In genomic region chr15:80599213-80599750, GRCm38 (mm10) we compare ENCODE assay signal across 8 mouse cellular contexts. TPM values are rescaled to one million over a fixed set of nuclear protein-coding genes. Genes with fewer than 3 reads are reported as not detected.
DNase-seq lines count a peak whose midpoint lies in the region; ATAC-seq and TF ChIP-seq lines count a peak whose summit lies in the region.
"Had no signal": no experiment of that assay in that cellular context is flagged by ENCODE, and none has a peak within 500 bp of the region (broad histone marks: within the 10 kb centered on the region; RNA-seq: fewer than 3 reads in every experiment).

No protein-coding gene starts in this region.

- no peak overlapping the region for H3K4me3 ChIP-seq in lung, embryonic 14.5 days (ENCODE audit: low read depth, low read length)
- H3K4me3 ChIP-seq: embryonic facial prominence, embryonic 13.5 days had no signal

- no peaks in the 10 kb centered on the region for H3K9me3 ChIP-seq in lung, embryonic 14.5 days (ENCODE audit: low read depth, low read length)

- no peak overlapping the region for H3K9ac ChIP-seq in lung, embryonic 14.5 days
- H3K9ac ChIP-seq: embryonic facial prominence, embryonic 13.5 days had no signal

- 28% methylated on average over 16 of the region's 16 CpGs for WGBS in lung, embryonic 14.5 days

- DNase-seq in adrenal gland, adult 8-10 months: peak; percentile 19
- DNase-seq in kidney, adult 8-10 months: peak; percentile 35 to 56
- peak; percentile 74 for DNase-seq in lung, embryonic 14.5 days
- peak; percentile 68 for DNase-seq in splenic B cell, adult 2 months (ENCODE audit: low read depth, low spot score)
- no peak for DNase-seq in frontal cortex, postnatal 25 days (ENCODE audit: low spot score in 2 of 2)
- DNase-seq in cerebellum, postnatal 4 days (ENCODE audit: low spot score in 2 of 2): no peak

- no peaks in the 10 kb centered on the region for H3K4me1 ChIP-seq in lung, embryonic 14.5 days (ENCODE audit: insufficient read depth)

- H3K27me3 ChIP-seq in lung, embryonic 14.5 days (ENCODE audit: insufficient read depth, low read length): no peaks in the 10 kb centered on the region
- H3K27me3 ChIP-seq in splenic B cell, adult 2 months (ENCODE audit: control insufficient read depth, insufficient read depth, low read length, poor library complexity, severe bottlenecking): no peaks in the 10 kb centered on the region
- H3K27me3 ChIP-seq: embryonic facial prominence, embryonic 13.5 days had no signal

- H3K4me2 ChIP-seq in lung, embryonic 14.5 days: peak overlapping the region; percentile 41
- H3K4me2 ChIP-seq: embryonic facial prominence, embryonic 13.5 days had no signal

- no peak overlapping the region for H3K27ac ChIP-seq in lung, embryonic 14.5 days (ENCODE audit: low read depth)
- H3K27ac ChIP-seq: embryonic facial prominence, embryonic 13.5 days had no signal

- H3K36me3 ChIP-seq in lung, embryonic 14.5 days (ENCODE audit: insufficient read depth): no peaks in the 10 kb centered on the region
- no peaks in the 10 kb centered on the region; the same call in none of the 2 replicates for H3K36me3 ChIP-seq in splenic B cell, adult 2 months (ENCODE audit: control insufficient read depth, insufficient read depth, low read length, poor library complexity, severe bottlenecking)
- H3K36me3 ChIP-seq: embryonic facial prominence, embryonic 13.5 days had no signal

- no peak for TF ChIP-seq CTCF in lung, embryonic 14.5 days (IDR thresholded peaks at IDR 0.05; ENCODE audit: low read depth)

- peak; percentile 81 for ATAC-seq in granulocyte monocyte progenitor cell, adult 5-6 weeks (replicated peaks; ENCODE audit: poor library complexity, severe bottlenecking)
- no peak for ATAC-seq in lung, embryonic 14.5 days (ENCODE audit: insufficient read depth)

RNA-seq across cellular contexts. Expression of gene Grap2, which starts 26.9 kb away (rescaled TPM):
- total RNA-seq in adrenal gland, adult 8-10 months (2022): 1 to 10 TPM in 3 of 4 experiments, under 1 TPM in 1; 0.66 to 1.7 (median 1.3) TPM
- not detected in 2 replicates for total RNA-seq in granulocyte monocyte progenitor cell, adult 5-6 weeks (2014; fragmentation: Nextera tagmentation)
- 0.21 TPM in 1 of 2 replicates, not detected in the other for total RNA-seq in granulocyte monocyte progenitor cell, adult 5-6 weeks (2017)
- polyA plus RNA-seq in lung, embryonic 14.5 days (2014; fragmentation: Nextera tagmentation; extraction: Ambion mirVana): 1.3 and 1.8 TPM in 2 replicates

RNA-seq across cellular contexts. Expression of gene Enthd1, which starts 34.3 kb away (rescaled TPM):
- total RNA-seq in adrenal gland, adult 8-10 months (2022): not detected
- not detected in 2 replicates for total RNA-seq in granulocyte monocyte progenitor cell, adult 5-6 weeks (2014; fragmentation: Nextera tagmentation)
- not detected in 2 replicates for total RNA-seq in granulocyte monocyte progenitor cell, adult 5-6 weeks (2017)
- not detected in 2 replicates for polyA plus RNA-seq in lung, embryonic 14.5 days (2014; fragmentation: Nextera tagmentation; extraction: Ambion mirVana)
- polyA plus RNA-seq: embryonic facial prominence, embryonic 13.5 days had no signal

Comparison
In these comparisons a context has a peak if more than half of its experiments do, and no peak if none do; other contexts are left out.
1. DNase-seq: peak in adrenal gland, adult 8-10 months (single experiment), kidney, adult 8-10 months (2 of 2), lung, embryonic 14.5 days (single experiment) and splenic B cell, adult 2 months (single experiment); none in frontal cortex, postnatal 25 days (0 of 2) and cerebellum, postnatal 4 days (0 of 2).